Mouse (Mus musculus) monocyte, adult 2 months (primary cell): ENCODE results near the gene Lrrc8d.

ENCODE experiments used
- DNase-seq, 2 experiments: peaks; one replicate each; pipeline ENCODE4 v3.0.0; 2022; ENCODE audit warnings: low spot score in 2 of 2, low read depth in 1 of 2

The Lrrc8d gene

GRCm38 (mm10) chr5:105715095-105715494 is 15.3 kb downstream of the Lrrc8d start:
- no peak for DNase-seq

DNA sequence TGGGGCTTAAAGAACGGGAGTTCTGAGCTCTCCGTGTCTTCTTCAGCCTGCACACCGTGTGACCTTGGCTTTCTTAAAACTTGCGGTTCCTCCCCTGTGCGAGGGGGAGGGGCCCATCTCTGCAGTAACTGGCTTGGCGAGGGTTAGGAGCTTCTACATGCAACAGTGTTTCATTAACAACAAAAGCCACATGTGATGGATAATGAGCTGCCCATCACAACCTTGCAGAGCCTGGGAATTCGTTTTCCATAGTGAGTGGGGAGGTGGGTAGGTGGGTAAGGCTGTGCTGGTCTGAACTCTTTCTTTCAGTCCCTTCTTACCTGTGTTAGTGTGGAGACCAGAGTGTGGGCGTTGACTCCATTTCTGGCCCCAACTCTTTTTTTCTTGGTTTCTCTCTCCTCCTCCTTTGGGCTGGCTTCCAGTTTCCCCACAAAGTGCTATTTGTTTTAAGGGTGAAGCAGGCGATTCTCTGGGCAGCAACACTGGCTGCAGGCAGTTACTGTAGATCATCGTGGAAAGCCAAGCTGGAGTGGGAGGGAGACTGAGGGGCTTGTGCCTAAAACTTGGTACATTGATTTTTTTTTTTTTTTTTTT is 15.9 kb downstream of the Lrrc8d start:
- DNase-seq, result no peak

DNA sequence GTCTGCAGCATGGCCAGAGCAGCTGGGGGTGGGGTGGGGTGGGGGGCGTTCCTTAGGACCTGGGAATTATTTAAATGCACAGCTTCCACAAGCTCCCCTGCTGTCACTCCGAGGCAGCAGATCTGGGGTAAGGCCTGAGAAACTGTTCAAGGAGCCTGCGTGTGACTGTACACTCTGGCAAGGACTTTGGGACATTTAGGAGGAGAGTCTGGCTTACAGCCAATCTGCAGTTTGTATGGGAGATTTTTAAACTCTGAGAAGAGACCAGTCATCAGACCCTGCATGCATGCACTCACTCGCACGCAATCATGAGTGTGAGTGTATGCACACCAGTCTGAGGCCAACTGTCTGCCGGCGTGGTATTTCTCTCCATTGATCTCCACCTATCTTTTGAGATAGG is 17.5 kb downstream of the Lrrc8d start:
- no peak for DNase-seq

DNA sequence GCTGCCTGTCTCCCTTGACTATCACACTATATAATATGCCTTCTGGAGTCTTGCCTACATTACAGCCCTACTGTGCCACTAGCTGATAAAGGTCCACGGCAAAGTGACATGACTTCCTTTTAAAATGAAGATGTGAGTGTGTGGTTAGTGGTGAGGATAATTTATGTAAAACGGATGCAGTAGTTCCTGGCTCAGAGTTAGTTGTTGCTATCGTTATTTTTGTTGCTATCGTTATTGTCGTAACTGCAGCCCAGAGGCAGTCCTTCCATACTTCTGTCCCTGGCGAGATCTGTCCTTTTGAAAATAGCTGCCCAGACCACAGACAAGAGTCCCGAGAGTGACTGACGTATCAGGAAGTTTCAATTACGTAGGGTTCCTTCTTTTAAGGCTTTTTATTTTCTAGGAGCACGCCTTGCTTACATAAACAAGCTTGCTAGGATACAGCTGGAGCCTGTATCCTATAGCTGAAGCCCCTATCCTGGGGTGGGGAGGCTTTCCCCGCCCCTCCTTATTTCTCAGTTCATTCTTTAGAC is 18.4 kb downstream of the Lrrc8d start:
- peak; percentile 64 to 77 for DNase-seq

GRCm38 (mm10) chr5:105721267-105721666 is 21.5 kb downstream of the Lrrc8d start:
- no peak for DNase-seq

DNA sequence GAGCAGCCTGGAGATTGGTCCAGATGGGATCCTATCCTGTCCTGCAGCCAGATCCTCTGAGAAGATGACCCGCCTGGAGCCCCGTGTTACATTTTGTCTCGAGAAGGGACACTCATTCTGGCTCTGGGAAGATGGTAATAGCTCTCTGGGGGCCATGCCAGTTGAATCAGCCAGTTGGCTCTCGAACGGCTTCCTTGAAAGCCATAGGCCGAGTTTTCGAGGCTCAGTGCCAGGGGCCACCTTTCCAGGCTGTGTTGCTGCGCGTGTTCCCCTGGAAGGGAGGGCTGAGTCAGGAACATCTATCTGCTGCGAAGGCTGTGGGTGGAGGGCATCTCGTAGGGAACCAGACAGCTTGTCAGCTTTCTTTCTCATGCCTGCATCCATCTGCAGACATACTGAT is 23.0 kb downstream of the Lrrc8d start:
- DNase-seq, result no peak

- DNase-seq, result no peak
Observed at GRCm38 (mm10) chr5:105730193-105730831, 30.5 kb downstream of the Lrrc8d start.

GRCm38 (mm10) chr5:105731173-105731626 is 31.4 kb downstream of the Lrrc8d start:
- DNase-seq, result peak in 1 of 2 experiments; percentile 40

GRCm38 (mm10) chr5:105731627-105732432 is 32.1 kb downstream of the Lrrc8d start:
- DNase-seq, result peak; percentile 33 to 47

- DNase-seq, result peak; percentile 48 to 63
Observed at GRCm38 (mm10) chr5:105732433-105732891, 32.7 kb downstream of the Lrrc8d start.

DNA sequence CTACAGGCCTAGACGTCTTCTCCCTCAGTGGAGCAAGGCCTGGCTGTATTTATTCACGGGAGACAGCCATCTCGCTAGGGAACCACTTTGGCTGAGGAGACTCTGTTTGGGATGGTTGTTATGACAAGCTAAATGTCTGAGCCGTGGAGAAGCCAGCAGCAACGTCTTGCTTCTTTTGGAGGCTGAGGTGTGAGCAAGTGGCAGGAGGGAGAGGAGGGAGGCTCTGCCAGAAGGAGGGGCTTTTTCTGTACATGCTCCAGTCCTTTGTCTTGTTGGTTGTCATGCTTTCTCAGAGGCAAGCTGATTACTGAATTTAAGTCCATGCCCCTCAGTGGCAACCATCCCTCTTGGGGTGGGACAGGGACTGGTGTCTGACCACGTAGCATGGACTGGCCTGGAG is 33.5 kb downstream of the Lrrc8d start:
- no peak for DNase-seq

GRCm38 (mm10) chr5:105736365-105736764 is 36.6 kb downstream of the Lrrc8d start:
- DNase-seq, result no peak

DNA sequence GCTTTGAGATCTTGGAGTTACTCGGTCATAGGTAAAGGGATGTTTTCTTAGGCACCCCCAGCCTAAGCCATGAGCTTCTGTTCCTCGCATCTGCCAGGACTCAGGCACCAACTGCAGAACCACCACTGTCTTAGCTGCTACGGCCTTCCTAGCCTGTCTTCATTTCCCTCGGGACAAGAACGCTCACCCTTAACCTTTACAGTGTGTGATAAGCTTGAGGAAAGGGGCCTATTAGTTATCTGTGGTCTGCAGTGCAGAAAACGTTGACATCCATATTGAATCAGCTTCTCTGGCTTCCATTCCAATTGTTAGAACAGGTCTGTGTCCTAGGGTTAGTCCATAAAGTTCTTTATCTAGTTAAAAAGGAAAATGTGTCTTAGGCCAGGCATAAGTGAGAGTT is 37.4 kb downstream of the Lrrc8d start:
- no peak for DNase-seq

DNA sequence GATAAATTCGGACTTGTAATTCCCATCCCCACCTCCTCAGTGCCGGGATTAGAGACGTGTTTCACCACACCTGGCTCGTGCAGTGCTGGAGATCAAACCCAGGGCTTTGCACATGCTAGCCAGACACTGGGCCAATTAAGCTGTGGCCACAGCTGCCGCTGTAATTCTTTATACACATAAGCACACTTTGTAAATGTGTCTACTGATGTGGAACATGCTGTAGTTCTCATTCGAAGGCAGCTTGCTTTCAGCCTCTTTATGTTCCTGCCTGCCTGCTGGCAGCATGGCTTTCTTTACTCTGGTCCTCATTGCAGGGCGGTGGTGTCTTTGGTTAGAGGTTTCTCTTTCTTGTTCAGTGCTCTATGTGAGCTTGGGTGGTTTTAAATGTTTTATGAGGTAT is 40.7 kb downstream of the Lrrc8d start:
- DNase-seq, result no peak

DNA sequence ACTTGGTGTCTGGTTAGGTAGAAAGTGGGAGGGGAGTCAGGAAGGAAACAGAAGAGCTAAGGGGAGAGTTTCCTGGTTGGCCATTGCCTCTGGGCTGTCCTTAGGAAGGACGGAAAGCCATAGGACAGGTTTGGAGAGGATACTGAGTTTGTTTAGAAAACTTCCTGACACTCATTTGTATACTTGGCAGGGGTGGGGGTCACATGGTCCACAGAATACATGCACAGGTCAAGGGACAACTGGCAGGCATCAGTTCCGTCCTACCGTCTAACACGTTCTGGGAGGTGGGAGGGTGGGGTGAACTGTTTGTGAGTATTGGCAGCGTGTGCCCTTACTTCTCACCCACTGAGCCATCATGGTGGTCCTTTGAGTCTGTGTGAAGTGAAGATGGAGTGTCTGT is 42.9 kb downstream of the Lrrc8d start:
- no peak for DNase-seq

- peak in 1 of 2 experiments; percentile 27 for DNase-seq
Observed at GRCm38 (mm10) chr5:105745324-105745723, 45.6 kb downstream of the Lrrc8d start.

DNA sequence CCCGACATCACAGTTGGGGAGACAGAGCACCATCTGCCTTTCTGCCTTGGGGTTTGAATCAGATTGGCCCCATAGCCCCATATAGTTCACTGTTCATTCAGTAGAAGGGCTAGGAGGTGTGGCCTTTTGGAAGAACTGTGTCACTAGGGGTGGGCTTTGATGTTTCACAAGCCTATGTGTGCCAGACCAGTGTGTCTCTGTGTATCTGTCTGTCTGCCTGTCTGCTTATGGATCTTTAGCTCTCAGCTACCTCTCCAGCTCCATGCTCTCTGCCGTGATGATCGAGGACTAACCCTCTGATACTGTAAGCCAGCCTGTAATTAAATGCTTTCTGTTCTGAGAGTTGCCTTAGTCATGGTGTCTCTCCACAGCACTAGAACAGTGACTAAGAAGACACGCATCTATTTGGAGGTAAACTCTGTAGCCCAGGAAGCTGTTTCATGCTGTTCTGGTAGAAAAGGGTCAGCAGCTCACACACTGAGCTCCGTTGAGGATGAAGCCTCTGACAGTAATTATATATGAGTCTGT is 46.2 kb downstream of the Lrrc8d start:
- DNase-seq, result no peak

DNA sequence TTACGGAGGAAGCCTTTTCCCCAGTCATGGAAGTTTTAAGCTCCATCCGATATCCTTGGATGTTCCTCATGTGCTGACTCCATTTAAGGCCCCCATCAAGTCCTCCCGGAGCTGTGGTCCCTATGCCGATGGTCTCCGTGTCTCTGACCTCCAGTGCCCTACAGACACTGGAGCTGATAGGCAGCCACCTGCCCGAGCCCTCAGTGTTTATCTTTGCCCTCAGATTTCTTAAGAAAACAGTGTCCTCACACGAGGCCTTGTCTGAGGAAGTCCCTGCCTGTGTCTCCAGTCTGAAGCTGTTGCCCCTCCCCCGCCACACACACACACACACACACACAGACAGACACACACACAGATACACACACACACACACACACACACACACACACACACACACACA is 55.0 kb downstream of the Lrrc8d start:
- DNase-seq, result no peak

GRCm38 (mm10) chr5:105755491-105755890 is 55.7 kb downstream of the Lrrc8d start:
- no peak for DNase-seq

DNA sequence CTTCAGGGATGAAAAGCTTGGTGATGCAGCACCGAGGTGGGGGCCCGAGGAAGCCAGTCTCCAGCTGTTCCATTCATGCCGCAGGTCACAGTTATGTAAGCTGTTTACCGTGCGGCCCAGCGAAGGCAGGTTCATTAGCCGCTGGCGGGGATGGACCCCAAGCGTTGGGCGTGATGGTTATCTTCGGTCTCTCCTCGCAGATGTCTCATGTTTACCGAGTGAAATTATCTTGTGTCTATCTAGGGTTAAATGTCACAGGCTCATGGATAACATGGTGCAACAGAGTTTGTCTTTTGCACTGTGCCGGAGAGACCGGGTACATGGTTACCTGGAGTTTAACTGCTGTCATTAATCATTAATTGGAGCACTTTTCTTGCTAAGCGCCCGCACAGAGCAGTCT is 58.2 kb downstream of the Lrrc8d start:
- DNase-seq, result no peak

GRCm38 (mm10) chr5:105758866-105759265 is 59.1 kb downstream of the Lrrc8d start:
- no peak for DNase-seq
